ENCODE assay signal across 20 mouse cellular contexts in the genomic region with DNA sequence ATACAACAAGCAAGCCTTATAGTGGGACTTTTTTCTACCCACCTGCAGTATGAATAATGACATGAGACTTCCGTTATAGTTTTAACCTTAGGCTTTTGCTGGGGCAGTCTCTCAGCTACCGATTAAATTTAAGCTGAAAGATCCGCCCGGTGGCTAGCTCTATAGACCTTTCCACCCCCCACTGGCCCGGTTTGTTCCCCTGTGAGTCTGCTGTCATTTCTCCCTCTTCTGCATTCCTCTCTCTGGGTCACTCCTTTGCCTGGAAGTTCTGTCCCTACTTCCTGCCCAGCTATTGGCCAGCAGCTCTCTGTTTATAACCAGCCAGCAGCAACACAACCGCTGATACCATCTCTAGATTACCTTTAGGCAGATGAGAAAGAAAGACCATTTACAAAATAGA.
A peak's percentile ranks its signal among the peaks of the same experiment; 100 is the strongest.
DNase-seq lines count a peak whose midpoint lies in the region; ATAC-seq and TF ChIP-seq lines count a peak whose summit lies in the region.
"Had no signal": no experiment of that assay in that cellular context is flagged by ENCODE, and none has a peak within 500 bp of the region (broad histone marks: within the 10 kb centered on the region; RNA-seq: fewer than 3 reads in every experiment).

No protein-coding gene starts in this region.

- H3K4me3 ChIP-seq in kidney, postnatal 0 days (replicated peaks; ENCODE audit: low read depth, low read length), result no peak overlapping the region
- no peak overlapping the region for H3K4me3 ChIP-seq in liver, postnatal 0 days (ENCODE audit: low read depth, low read length)
- no peak overlapping the region for H3K4me3 ChIP-seq in neural tube, embryonic 13.5 days
- H3K4me3 ChIP-seq: embryonic facial prominence, embryonic 10.5 days; embryonic facial prominence, embryonic 12.5 days; forebrain, embryonic 13.5 days; forebrain, embryonic 15.5 days had no signal

- ATAC-seq in kidney, postnatal 0 days (replicated peaks; ENCODE audit: low FRiP score, low read depth), result no peak
- ATAC-seq in liver, postnatal 0 days, result no peak
- ATAC-seq in neural tube, embryonic 13.5 days (ENCODE audit: low read depth), result no peak
- ATAC-seq: activated CD4-positive, CD25-positive, alpha-beta regulatory T cell, adult 4 months; forebrain, embryonic 13.5 days; forebrain, embryonic 15.5 days had no signal

- 0 out of 2 replicates have a peak overlapping the region, but pooled peaks have one; percentile 19 for H3K27ac ChIP-seq in kidney, postnatal 0 days
- peak overlapping the region; percentile 40; the same call in 1 of the 2 replicates for H3K27ac ChIP-seq in liver, postnatal 0 days (ENCODE audit: low read depth)
- H3K27ac ChIP-seq in neural tube, embryonic 13.5 days (replicated peaks), result peak overlapping the region; percentile 52; the same call in 1 of the 2 replicates
- H3K27ac ChIP-seq: embryonic facial prominence, embryonic 10.5 days; embryonic facial prominence, embryonic 12.5 days; forebrain, embryonic 13.5 days; forebrain, embryonic 15.5 days had no signal

- H3K4me1 ChIP-seq in kidney, postnatal 0 days (replicated peaks; ENCODE audit: insufficient read depth, low read length), result peaks cover 16% of the 10 kb centered on the region
- H3K4me1 ChIP-seq in liver, postnatal 0 days (ENCODE audit: insufficient read depth), result peaks cover 22% of the 10 kb centered on the region
- peaks cover 70% of the 10 kb centered on the region for H3K4me1 ChIP-seq in neural tube, embryonic 13.5 days (replicated peaks)

- H3K4me2 ChIP-seq in kidney, postnatal 0 days (ENCODE audit: low read length), result no peak overlapping the region
- H3K4me2 ChIP-seq in liver, postnatal 0 days (ENCODE audit: low read depth, low read length), result no peak overlapping the region
- no peak overlapping the region for H3K4me2 ChIP-seq in neural tube, embryonic 13.5 days
- H3K4me2 ChIP-seq: embryonic facial prominence, embryonic 12.5 days; forebrain, embryonic 13.5 days; forebrain, embryonic 15.5 days had no signal

- H3K9me3 ChIP-seq in kidney, postnatal 0 days (replicated peaks; ENCODE audit: low read length), result no peaks in the 10 kb centered on the region
- H3K9me3 ChIP-seq in liver, postnatal 0 days (ENCODE audit: low read length), result no peaks in the 10 kb centered on the region
- no peaks in the 10 kb centered on the region for H3K9me3 ChIP-seq in neural tube, embryonic 13.5 days
- H3K9me3 ChIP-seq: embryonic facial prominence, embryonic 10.5 days; embryonic facial prominence, embryonic 12.5 days; forebrain, embryonic 13.5 days; forebrain, embryonic 15.5 days had no signal

- no peaks in the 10 kb centered on the region for H3K36me3 ChIP-seq in kidney, postnatal 0 days (ENCODE audit: insufficient read depth, low read length)
- H3K36me3 ChIP-seq in liver, postnatal 0 days (replicated peaks; ENCODE audit: insufficient read depth, low read length), result no peaks in the 10 kb centered on the region
- no peaks in the 10 kb centered on the region for H3K36me3 ChIP-seq in neural tube, embryonic 13.5 days
- H3K36me3 ChIP-seq: embryonic facial prominence, embryonic 12.5 days; forebrain, embryonic 15.5 days had no signal

- no peaks in the 10 kb centered on the region for H3K27me3 ChIP-seq in kidney, postnatal 0 days (ENCODE audit: insufficient read depth, low read length)
- no peaks in the 10 kb centered on the region for H3K27me3 ChIP-seq in liver, postnatal 0 days (ENCODE audit: insufficient read depth, low read length)
- H3K27me3 ChIP-seq in neural tube, embryonic 13.5 days, result no peaks in the 10 kb centered on the region
- H3K27me3 ChIP-seq: embryonic facial prominence, embryonic 12.5 days; forebrain, embryonic 13.5 days; forebrain, embryonic 15.5 days had no signal

- WGBS in kidney, postnatal 0 days, result 44% methylated on average over 6 of the region's 6 CpGs
- 63% methylated on average over 6 of the region's 6 CpGs for WGBS in liver, postnatal 0 days (ENCODE audit: insufficient replicate concordance)
- 46% methylated on average over 6 of the region's 6 CpGs for WGBS in neural tube, embryonic 13.5 days

- H3K9ac ChIP-seq in kidney, postnatal 0 days (ENCODE audit: low read depth, low read length), result no peak overlapping the region
- H3K9ac ChIP-seq in liver, postnatal 0 days (replicated peaks), result no peak overlapping the region
- no peak overlapping the region for H3K9ac ChIP-seq in neural tube, embryonic 13.5 days
- H3K9ac ChIP-seq: embryonic facial prominence, embryonic 12.5 days; forebrain, embryonic 13.5 days; forebrain, embryonic 15.5 days had no signal

- TF ChIP-seq EP300 in liver, postnatal 0 days (IDR thresholded peaks at IDR 0.05; ENCODE audit: low read depth), result no peak

- no peak for TF ChIP-seq CTCF in kidney, postnatal 0 days (IDR thresholded peaks at IDR 0.05; ENCODE audit: low read depth)
- no peak for TF ChIP-seq CTCF in liver, postnatal 0 days (IDR thresholded peaks at IDR 0.05; ENCODE audit: low read depth)

- no peak for DNase-seq in kidney, postnatal 0 days (ENCODE audit: low spot score)
- no peak for DNase-seq in kidney, adult 11 months
- DNase-seq in liver, postnatal 0 days, result no peak
- no peak for DNase-seq in liver
- no peak for DNase-seq in neural tube, embryonic 10.5 days (ENCODE audit: extremely low spot score, low spot score)
- no peak for DNase-seq in thymus, adult 18-20 months
- DNase-seq: adrenal gland, adult 8-10 months; adrenal gland, postnatal 14 days; adrenal gland, postnatal 36 days; cerebellum, adult 11-12 months; cerebellum, adult 2 months; cerebellum, adult 9-10 months; cerebellum, postnatal 10 days; cerebellum, postnatal 25 days had no signal
